Mouse (Mus musculus) neural tube, embryonic 10.5 days (tissue): ENCODE data around the gene Lpcat2.
"Not testable (repeated sequence)": the region's sequence is repeated elsewhere in the genome, so short reads cannot be mapped to it uniquely, and the experiment has no call there.

Source experiments
- DNase-seq: peaks from one replicate; pipeline ENCODE4 v3.0.0-alpha.2; 2017; ENCODE audit warnings: low spot score; ENCODE audit errors: extremely low spot score

The Lpcat2 gene

DNA sequence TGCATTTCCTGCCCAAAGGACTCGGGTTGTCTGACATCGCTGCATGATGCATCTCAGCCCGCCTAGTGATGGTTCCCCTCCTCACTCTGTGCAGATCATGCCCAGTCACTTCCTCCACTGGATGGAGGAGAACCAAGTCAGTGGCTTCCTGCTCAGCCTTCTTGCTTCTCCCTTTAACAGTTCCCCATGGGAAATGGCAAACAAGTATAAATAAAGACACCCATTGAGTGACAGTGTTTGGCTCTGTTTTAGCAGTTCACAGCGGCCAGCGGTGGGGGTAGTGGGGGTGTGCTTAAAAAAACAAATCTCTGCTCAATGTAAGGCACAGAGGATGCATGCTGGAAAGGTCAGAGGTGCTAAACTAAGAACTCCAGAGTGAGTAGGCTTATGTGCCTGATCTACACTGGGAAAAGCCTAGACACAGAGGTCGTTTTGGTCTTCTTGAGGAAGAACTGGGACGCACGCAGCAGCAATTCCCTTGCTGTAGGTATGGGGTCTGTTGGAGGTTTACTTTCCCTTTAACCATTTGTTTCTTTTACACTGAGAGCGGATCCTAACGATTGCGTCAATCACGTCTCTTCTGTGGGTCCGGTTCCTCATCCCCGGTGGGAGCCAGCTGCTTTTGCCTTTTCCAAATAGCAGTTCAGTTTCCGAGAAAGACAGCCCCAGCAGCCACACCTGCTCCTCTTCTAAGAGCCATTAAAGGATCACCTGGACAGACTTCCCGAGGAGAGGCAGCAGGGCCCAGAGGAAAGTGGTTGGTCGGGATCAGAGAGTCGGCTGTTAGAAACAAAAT is 1.8 kb upstream of the Lpcat2 start:
- DNase-seq = no peak

DNA sequence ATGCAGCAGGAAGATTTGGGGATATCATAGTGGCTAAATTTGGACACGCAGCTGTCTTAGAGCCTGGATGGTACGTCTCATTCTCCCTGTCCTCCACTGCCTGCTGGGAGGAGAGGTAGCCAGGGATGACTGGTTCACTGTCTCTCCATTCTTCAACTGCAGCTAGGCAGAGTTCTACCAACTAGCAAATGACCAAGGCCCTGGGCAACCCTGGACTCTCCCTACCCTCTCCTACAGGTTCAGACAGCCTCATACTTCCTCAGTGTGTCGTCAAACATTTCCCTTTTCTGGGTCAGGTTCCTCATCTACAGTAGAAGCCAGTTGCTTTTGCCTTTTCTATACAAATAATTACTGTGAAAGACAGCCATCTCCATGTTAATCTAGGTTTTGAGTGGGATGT is 466 bp upstream of the Lpcat2 start:
- no peak for DNase-seq

DNA sequence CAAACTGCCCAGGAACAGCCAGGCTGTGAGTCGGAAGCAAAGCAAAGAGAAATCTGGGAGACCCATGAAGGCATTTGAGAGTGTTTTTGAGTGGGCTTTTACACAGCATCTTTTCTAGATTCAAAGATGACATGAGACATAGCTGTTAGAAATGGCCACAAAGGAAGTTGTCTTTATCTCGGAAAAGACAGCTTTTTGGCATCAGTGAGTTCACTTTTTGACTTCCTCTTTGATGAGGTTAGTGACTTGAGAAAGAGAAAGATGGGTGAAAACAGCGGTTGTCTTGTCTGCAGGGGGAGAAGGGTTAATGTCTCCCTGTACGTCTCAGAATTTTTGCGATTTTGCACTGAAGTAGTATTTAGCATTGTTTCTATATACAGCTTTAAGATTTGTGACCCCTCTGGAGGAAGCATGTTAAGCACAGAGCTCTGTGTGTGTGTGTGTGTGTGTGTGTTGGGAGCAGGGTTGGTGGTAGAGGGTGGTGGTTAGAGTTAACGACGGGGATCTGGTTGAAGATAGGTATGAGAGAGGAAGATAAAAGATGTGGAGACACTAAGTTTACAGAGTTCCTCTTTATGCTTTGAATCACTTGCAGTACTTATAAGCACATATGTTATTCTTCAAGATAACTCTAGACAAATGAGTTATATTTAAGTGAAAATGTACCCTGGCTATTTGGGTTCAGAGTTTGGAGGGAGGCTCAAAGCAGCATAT is 1.3 kb downstream of the Lpcat2 start:
- DNase-seq = no peak

DNA sequence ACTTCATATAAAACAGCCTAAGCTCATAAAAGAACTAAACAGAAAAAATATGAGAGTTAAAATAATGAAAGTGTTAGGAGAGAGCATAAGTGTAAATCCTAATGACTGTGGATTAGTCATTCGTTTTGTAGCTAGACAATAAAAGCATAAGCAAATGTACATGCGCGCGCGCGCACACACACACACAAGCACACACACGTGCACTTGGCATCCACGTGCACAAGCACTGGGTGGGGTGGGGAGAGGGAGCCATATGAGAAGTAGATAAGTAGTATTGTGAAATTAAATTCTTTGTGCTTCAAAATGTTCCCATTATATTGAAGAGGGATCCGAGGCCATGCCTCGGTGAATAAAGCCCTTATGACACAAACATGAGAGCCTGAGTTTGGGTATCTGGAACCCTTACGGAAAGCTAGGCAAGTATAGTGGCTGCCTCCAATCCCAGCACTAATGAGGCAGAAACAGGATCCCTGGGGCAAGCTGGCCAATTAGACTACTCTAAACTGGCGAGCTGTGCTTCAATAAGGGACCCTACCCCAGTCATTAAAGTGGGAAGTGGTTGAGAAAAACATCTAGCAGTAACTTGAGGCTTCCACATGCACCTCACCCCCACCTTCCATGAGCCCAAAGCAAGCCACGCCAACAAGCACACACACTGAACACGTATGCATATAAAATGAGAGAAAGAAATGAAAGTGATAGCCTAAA is 3.5 kb downstream of the Lpcat2 start:
- DNase-seq = no peak

DNA sequence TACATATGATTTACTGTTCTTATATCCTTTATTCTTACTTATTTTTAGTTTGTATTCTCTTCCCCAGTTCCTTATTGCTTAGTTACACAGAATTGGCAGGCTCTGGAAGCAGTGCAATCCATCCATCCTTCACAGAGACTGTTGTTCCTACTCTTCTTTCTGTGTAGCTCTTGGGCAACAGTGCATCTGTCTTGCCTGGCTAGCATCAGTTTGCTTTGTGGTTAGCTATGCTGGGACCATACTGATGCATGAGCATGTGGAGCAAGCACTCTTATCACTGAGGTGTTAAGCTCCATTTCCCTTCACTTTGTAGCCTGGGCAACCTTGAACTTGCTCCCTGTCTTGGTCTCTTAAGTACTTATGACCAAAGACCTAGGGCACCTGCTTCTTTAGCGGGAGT is 6.8 kb downstream of the Lpcat2 start:
- DNase-seq = no peak

DNA sequence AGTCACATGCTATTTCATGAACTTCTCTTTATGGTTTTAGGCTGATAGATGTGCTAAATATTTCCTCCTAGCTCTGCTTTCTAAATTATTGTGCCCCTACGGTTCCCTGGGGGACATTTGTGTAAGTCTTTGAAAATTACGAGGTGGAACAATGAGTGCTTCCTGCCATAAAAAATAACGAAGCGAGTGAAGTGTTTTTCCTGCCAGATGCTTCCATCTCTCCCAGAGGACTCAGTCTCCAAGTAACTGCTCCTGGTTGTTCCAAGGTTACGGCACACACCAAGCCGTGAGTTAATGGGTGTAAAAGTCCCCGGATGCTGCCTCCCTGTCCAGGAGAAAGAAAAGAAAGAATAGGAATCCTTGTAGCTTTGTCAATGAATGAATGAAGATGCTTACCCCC is 15.1 kb downstream of the Lpcat2 start:
- no peak for DNase-seq

DNA sequence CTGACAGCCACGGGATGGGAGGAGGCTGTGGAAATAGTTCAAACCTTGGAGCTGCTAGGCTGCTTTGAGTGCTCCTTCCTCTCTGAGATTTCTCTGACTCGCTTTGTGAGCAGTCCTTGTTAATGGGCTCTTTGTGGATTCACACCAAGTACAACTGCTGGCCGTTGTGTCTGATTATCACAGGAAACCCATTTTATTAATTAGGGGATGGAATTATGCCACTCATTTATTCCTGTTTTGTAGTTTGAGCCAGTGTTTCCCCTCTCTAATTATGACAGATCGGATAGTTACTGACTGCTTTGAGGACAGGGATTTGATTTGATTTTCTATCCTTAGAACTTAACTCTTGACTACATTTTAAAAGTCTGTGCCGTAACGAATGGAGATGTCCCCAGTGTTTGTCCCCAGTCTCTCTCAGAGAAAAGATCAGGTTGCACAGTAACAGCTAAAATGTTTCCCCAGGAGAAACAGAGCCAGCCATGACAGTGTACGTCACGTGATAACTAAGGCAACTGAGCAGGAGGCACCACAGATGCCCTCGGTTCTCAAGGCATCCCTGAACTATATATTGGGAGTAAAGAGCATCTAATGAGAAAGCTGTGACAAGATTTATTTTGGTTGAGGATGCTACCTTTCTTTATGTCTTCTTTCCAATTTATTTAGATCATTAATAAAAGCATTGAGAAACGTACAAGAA is 17.1 kb downstream of the Lpcat2 start:
- DNase-seq = no peak

DNA sequence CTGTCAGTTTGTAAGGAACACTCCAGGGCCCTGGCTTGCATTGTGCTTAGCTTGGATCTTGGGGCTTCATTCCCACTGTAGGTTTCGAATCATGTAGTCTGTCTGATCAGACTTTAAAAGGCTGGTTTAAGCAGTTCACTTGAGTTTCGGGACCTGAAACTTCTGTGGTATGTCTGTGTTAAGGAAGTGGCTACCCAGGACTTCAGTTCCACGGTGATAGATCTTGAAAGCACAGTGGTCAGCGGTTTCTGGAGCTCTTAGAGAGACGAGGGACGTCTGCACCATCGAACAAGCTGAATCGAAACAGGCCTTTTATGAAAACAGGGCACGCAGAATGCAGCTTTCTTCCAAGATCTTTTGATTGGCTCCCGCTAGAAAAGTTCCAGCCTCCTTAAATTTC is 20.7 kb downstream of the Lpcat2 start:
- DNase-seq = no peak

DNA sequence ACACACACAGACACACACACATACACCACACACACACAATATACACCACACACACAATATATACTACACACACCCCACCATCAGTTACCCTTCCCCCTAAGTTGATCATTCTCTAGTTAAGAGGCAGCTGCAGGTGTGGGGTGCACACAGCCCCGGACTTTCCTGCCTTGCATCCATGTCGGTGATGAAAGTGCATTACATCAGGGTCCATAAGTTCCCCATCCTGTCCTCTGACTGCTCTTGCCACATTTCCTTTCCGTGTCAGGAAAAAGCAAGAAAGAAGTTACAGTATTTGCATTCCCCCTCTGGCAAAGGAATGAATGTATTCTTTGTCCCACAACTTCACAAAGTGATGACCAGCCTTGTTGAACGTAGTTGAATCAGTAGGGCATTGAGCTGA is 26.1 kb downstream of the Lpcat2 start:
- DNase-seq = no peak

DNA sequence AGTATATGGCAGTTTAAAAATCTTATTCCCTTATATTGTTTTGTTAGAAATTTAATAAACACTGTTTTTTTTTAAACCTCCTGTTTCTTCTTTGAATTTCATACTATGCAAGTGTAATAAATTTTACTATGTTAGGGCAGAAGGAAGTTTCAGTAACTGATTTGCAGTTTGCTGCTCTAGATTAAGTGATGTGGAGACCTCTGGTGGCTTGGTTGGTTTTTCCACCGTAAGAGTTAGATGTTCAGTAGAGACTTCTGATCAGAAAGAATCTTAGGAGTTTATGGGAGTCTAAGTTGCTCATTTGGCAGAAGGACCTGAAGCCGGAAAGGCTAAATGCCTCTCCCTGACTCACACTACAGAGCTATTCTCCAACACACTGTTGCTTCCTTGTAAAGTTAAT is 28.6 kb downstream of the Lpcat2 start:
- no peak for DNase-seq

DNA sequence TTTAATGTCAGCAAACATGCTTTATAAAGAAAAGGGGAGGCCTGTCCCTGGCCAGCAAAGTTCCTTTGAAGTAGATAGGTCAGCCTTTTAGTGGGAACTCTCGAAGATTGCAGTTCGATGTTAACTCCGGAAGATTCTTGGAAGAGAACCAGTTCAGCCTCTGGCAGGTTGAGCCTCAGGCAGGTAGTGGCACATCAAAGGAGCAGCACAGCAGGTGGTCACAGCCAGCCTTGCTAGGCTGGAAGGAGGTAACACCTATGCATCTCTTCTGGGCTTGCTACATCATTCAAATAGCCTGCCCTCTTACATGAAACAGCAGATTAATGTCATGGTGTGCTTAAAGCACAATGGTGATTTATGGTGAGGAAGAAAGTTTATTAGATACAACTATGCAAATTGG is 37.1 kb downstream of the Lpcat2 start:
- not testable (repeated sequence) for DNase-seq

DNA sequence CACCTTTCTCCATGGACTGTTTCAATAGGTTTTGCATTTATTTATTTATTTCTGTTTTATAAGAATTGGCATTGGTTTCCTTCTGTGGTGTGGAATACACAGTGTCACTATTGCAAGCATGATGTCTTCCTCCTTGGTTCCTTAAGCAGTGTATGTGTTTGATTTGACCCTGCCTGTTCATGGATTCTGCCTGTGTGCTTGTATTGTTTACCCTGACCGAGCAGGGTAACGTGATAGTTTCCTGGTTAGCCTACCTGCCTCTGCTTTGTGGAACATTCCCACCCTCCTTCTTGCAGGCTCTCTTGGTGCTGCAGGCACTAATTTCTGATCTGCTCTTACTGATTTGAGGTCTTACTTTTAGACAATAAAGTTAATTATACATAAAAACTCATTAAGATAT is 38.7 kb downstream of the Lpcat2 start:
- DNase-seq = no peak

DNA sequence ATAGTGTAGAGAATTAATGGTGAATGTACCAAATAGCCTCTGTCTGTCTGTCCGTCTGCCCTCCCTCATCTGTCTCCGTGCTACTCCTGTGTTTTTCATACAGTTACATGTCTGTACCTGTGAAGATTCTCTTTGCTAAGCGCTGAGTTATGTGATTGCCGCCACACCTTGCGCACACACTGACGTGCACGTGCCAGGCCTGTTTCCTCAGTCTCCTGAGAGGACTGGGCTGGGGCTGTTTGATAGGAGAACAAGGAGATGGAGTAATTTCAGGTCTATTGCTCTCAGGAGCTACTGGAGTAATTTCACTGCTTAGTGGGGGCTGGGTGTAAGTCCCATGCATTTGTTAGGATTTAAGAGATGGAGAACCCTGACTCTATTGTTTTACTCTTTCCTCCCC is 39.9 kb downstream of the Lpcat2 start:
- DNase-seq = no peak

DNA sequence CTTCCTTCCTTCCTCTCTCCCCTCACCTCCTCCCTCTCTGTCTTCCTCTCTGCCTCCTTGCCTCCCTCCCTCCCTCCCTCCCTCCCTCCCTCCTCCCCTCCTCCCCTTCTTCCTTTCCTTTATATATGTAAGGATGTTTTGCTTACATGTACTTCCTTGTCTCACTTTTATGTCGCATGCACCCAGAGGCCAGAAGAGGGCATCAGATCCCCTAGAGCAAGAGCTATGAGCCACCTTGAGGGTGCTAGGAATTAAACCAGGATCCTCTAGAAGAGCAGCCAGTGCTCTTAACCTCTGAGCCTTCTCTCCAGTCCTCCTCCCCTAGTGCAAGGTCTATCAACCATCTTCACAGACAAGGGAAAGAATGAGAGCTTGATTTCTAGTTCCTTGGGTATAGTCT is 40.9 kb downstream of the Lpcat2 start:
- DNase-seq = no peak

DNA sequence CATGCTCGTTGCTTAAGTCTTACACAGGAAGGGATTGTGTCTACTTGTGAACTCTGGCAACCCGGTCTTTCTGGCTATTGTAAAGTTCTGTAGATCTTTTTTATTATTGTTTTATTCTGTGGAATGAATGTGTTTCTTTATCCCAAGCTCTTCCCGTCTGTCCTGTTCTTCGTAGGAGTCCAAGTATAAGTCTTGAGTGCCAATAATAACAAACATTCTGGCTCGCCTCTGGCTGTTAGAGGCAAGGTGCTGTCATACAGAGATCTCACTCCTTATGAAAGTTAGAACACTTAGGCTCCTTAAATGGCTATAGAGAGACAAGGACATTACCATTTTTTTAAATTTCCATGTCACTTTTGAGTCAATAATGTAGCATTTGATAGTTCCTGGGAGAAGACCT is 41.5 kb downstream of the Lpcat2 start:
- DNase-seq = no peak

DNA sequence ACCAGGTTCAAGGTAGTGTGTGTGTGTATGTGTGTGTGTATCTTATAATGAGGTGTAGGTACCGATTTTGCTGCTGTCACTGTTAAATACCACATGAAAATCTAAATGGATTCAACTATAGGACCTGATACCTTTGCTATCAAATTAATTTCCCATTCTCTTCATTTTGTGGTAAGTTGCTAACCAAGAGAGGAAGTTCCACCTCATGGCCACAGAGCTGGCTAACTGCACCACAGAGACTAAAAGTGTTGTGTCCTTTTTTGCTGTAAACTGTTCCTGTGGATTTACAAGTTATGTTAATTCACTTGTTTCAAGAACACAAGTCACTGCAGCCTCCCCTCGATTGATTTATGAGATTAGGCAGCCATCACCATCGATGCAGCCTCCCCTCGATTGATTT is 42.7 kb downstream of the Lpcat2 start:
- DNase-seq = no peak

DNA sequence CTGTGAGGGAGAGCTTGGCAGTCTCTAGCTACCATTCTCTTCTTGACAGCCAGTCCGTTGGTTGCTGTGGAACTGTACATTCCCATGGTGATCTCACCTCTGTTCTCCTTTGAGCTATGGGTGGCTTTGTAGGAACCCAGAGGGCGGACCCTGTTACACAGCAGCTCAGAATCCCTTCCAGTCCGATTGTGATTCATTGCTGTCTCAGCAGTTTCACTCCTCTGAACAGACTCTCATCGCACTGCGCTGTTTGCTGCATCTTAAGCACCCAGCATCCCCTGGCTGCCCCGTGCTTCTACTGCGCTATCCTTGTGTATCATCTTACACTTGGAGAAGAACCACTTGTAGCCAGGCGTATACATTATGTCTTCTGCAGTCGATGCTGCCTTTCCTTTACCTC is 44.5 kb downstream of the Lpcat2 start:
- DNase-seq = no peak

DNA sequence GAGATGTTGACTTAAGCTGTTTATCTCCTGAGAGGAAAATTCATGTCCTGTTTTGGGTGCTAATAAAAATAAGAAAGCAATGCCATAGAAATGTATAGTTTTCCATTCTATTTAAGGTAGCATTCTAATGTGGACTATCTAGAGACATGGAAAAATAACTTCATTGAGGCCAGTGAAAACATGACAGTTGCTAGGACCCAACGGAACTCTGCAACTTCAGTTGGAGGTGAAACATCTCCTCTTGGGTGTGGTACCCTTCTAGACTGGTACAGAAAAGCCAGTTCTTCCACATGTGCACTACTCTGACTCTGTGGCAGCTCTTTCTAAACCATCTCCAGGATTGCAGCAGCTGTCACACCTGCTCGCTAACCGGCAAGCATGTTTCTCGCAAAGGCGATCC is 46.0 kb downstream of the Lpcat2 start, which contains the start of gene Capns2:
Gene Capns2 (plus strand): TSS at position 301 of the 400 bp plus-strand sequence.
- no peak for DNase-seq

DNA sequence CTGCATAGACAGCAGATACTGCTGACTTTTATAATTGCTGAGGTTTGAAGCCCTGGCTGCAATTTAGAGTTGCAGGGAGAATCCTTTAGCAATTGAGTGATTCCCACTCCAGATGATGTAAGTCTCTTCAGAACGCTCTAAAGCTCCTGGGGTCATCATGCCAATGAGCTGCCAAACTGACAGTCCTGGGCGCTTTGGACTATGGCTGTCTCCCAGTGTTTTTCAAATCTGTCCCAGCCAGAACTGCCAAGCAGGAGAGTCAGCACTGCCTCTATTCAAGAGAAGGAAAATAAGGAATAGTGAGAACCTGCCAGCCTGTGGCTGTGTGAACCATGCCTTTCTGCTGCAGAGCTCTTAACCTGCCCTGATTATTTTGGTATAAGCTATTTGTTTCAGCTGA is 47.8 kb downstream of the Lpcat2 start:
- DNase-seq = no peak

DNA sequence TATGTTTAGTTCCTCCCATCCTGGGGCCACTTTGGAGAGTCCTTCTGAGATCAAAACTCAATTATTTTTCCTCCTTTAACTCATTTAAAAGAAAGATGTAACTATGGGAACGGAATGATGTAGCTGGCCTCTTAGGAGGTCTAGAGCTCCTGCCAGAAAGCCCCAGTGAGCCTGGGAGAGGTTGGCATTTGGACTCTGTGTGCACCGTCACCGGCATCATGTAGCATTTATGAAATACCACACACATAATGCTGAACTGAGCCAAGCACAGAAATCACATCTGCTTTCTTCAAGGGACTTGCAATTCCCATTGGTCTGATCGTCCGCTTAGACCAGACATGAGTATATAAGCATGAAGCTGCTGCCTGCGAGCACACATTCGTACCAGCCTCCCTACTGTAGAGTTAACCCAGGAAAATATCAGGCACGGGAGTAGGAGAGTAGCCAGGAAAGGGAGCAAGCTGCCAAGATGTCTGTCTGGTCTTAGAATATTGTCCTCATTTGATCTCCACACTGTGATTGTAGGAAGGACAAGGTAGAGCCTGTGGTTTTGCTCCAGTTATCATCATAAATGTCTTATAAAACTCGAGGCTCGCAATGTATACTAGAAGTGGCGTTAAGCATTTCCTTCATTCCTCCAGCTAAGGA is 48.5 kb downstream of the Lpcat2 start:
- no peak for DNase-seq

DNA sequence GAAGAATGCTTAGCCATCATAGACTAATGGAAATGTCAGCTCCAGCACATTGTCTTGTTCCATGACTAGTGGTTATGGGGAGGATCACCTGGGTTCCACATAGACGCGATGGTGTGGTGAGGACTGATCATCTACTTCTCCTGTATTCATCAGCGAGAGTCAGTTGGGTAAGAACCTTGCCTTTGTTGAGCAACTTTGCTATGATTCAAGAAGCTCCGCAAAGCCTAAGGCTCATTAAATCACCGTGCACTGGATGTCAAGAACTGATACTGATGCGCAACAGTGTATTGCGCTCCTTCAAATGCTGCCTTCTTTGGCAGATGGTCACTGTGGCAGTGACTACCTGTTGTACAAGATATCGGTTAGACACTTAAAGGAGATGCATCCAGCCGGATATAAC is 51.4 kb downstream of the Lpcat2 start:
- no peak for DNase-seq
